Mouse (Mus musculus): Measurements from ENCODE around the gene Zfp738. TPM values are rescaled to one million over a fixed set of nuclear protein-coding genes. Genes with fewer than 3 reads are reported as not detected.
"Not testable (repeated sequence)": the region's sequence is repeated elsewhere in the genome, so short reads cannot be mapped to it uniquely, and the experiment has no call there.

Zfp738 gene
- total and polyA plus RNA-seq, 3 experiments = 4.9 to 10.3 (median 7.3) TPM

- in situ Hi-C loops (cut with MboI; ENCODE audit: low pct_ligation_motif_present, low pct_unique_long_range_greater_than_20kb, low sequenced_read_pairs); H3K9ac ChIP-seq (ENCODE audit: insufficient read depth, low read depth); H3K27me3 ChIP-seq (replicated peaks); H3K9me3 ChIP-seq (replicated peaks; ENCODE audit: low read length); H3K79me2 ChIP-seq (replicated peaks; ENCODE audit: control insufficient read depth, extremely low read depth, insufficient read depth, poor library complexity, severe bottlenecking); DNase-seq (ENCODE audit: extremely low read depth); H3K4me1 ChIP-seq (ENCODE audit: control insufficient read depth in 1 of 2, insufficient read depth in 2 of 2); H3K36me3 ChIP-seq (replicated peaks in 1 of 2; ENCODE audit: control insufficient read depth in 1 of 2, insufficient read depth in 1 of 2, low read length in 1 of 2); H3K27ac ChIP-seq (ENCODE audit: insufficient read depth, low read depth); dilution Hi-C loops (cut with MboI; ENCODE audit: extremely low pct_ligation_motif_present, extremely low pct_unique_long_range_greater_than_20kb, low sequenced_read_pairs): not testable (repeated sequence)
- H3K4me3 ChIP-seq (replicated peaks in 1 of 3; ENCODE audit: low read depth in 2 of 3, low read length in 2 of 3, poor library complexity in 1 of 3) = peak overlapping the region in 2 of 3 experiments; percentile 56 to 89
- peak overlapping the region; percentile 62 for H3K4me2 ChIP-seq (ENCODE audit: insufficient read depth, low read depth, poor library complexity, severe bottlenecking)
Observed at GRCm38 (mm10) chr13:67683841-67684240, 3.0 kb downstream of the Zfp738 start.

- in situ Hi-C loops (cut with MboI; ENCODE audit: low pct_ligation_motif_present, low pct_unique_long_range_greater_than_20kb, low sequenced_read_pairs); dilution Hi-C loops (cut with MboI; ENCODE audit: extremely low pct_ligation_motif_present, extremely low pct_unique_long_range_greater_than_20kb, low sequenced_read_pairs); H3K36me3 ChIP-seq (replicated peaks in 1 of 2; ENCODE audit: control insufficient read depth in 1 of 2, insufficient read depth in 1 of 2, low read length in 1 of 2); H3K27me3 ChIP-seq (replicated peaks); H3K4me1 ChIP-seq (ENCODE audit: control insufficient read depth in 1 of 2, insufficient read depth in 2 of 2); H3K9me3 ChIP-seq (replicated peaks; ENCODE audit: low read length); H3K79me2 ChIP-seq (replicated peaks; ENCODE audit: control insufficient read depth, extremely low read depth, insufficient read depth, poor library complexity, severe bottlenecking); H3K27ac ChIP-seq (ENCODE audit: insufficient read depth, low read depth): not testable (repeated sequence)
- H3K4me3 ChIP-seq (replicated peaks in 1 of 3; ENCODE audit: low read depth in 2 of 3, low read length in 2 of 3, poor library complexity in 1 of 3) = peak overlapping the region; percentile 56 to 99 (median 89)
- peak overlapping the region; percentile 64 for H3K4me2 ChIP-seq (ENCODE audit: insufficient read depth, low read depth, poor library complexity, severe bottlenecking)
- peak overlapping the region; percentile 78 for H3K9ac ChIP-seq (ENCODE audit: insufficient read depth, low read depth)
- DNase-seq (ENCODE audit: extremely low read depth) = peak; percentile 87
- TF ChIP-seq SIN3A (IDR thresholded peaks at IDR 0.05; ENCODE audit: low read length) = peak; percentile 95
- TF ChIP-seq TCF12 (IDR thresholded peaks at IDR 0.05; ENCODE audit: low read depth, low read length) = peak; percentile 71; the same call in 1 of the 2 replicates
- TF ChIP-seq TBP (conservative IDR thresholded peaks at IDR 0.05; ENCODE audit: low read depth, low read length) = peak; percentile 64; the same call in 1 of the 2 replicates
- TF ChIP-seq MAX (IDR thresholded peaks at IDR 0.05; ENCODE audit: low read length) = peak; percentile 97
- TF ChIP-seq ELF1 (IDR thresholded peaks at IDR 0.05; ENCODE audit: low read depth, low read length) = peak; percentile 89
- TF ChIP-seq GABPA (IDR thresholded peaks at IDR 0.05; ENCODE audit: insufficient replicate concordance, low read depth, low read length) = peak; percentile 46; the same call in 1 of the 2 replicates
- TF ChIP-seq MYC (IDR thresholded peaks at IDR 0.05; ENCODE audit: low read depth, low read length) = peak; percentile 89
- TF ChIP-seq MXI1 (IDR thresholded peaks at IDR 0.05; ENCODE audit: low read depth, low read length) = peak; percentile 82; the same call in 1 of the 2 replicates
- TF ChIP-seq MAZ (IDR thresholded peaks at IDR 0.05; ENCODE audit: low read depth, low read length) = 0 out of 2 replicates have a peak, but pooled peaks have one; percentile 42
- peak; percentile 96 for TF ChIP-seq KAT2A (IDR thresholded peaks at IDR 0.05; ENCODE audit: insufficient replicate concordance, low read length)
- peak; percentile 17 for TF ChIP-seq SMC3 (IDR thresholded peaks at IDR 0.05; ENCODE audit: low read depth, low read length)
- peak; percentile 26; the same call in 1 of the 2 replicates for TF ChIP-seq IRF4 (IDR thresholded peaks at IDR 0.05; ENCODE audit: low read depth, low read length)
- peak; percentile 92 for TF ChIP-seq ZNF384 (IDR thresholded peaks at IDR 0.05; ENCODE audit: low read depth, low read length)
- peak; percentile 73 for TF ChIP-seq BHLHE40 (IDR thresholded peaks at IDR 0.05; ENCODE audit: low read depth, low read length)
- TF ChIP-seq POLR2A (IDR thresholded peaks at IDR 0.05; ENCODE audit: low read depth, low read length) = peak; percentile 56
- TF ChIP-seq NELFE (IDR thresholded peaks at IDR 0.05; ENCODE audit: low read depth, low read length) = peak; percentile 53
- TF ChIP-seq HCFC1 (IDR thresholded peaks at IDR 0.05; ENCODE audit: low read depth, low read length) = peak; percentile 92
Observed at GRCm38 (mm10) chr13:67682959-67683735, 3.7 kb downstream of the Zfp738 start.
